In genomic region chr1:162625229-162625628, GRCm38 (mm10) we compare ENCODE assay signal across 11 mouse cellular contexts. TPM values are rescaled to one million over a fixed set of nuclear protein-coding genes. Genes with fewer than 3 reads are reported as not detected.
DNase-seq lines count a peak whose midpoint lies in the region; ATAC-seq and TF ChIP-seq lines count a peak whose summit lies in the region.
"Had no signal": no experiment of that assay in that cellular context is flagged by ENCODE, and none has a peak within 500 bp of the region (broad histone marks: within the 10 kb centered on the region; RNA-seq: fewer than 3 reads in every experiment).

No protein-coding gene starts in this region.

- no peaks in the 10 kb centered on the region for H3K27me3 ChIP-seq in liver, postnatal 0 days (ENCODE audit: insufficient read depth, low read length)
- no peaks in the 10 kb centered on the region for H3K27me3 ChIP-seq in liver, embryonic 11.5 days (replicated peaks; ENCODE audit: control insufficient read depth, insufficient read depth, low read length)
- H3K27me3 ChIP-seq in megakaryocyte, embryonic 14.5 days (replicated peaks): peaks cover 4% of the 10 kb centered on the region
- H3K27me3 ChIP-seq in midbrain, embryonic 15.5 days (replicated peaks): no peaks in the 10 kb centered on the region
- H3K27me3 ChIP-seq: stomach, embryonic 15.5 days had no signal

- H3K4me1 ChIP-seq in liver, postnatal 0 days (ENCODE audit: insufficient read depth): no peaks in the 10 kb centered on the region
- no peaks in the 10 kb centered on the region; the same call in 1 of the 2 replicates for H3K4me1 ChIP-seq in liver, embryonic 11.5 days (replicated peaks; ENCODE audit: control insufficient read depth, insufficient read depth, low read length)
- peaks cover 15% of the 10 kb centered on the region for H3K4me1 ChIP-seq in megakaryocyte, embryonic 14.5 days
- 0 out of 2 replicates have a peak, but pooled peaks cover 3% of the 10 kb centered on the region for H3K4me1 ChIP-seq in midbrain, embryonic 15.5 days
- H3K4me1 ChIP-seq: stomach, embryonic 15.5 days had no signal

- no peak for TF ChIP-seq CTCF in liver, postnatal 0 days (IDR thresholded peaks at IDR 0.05; ENCODE audit: low read depth)

- WGBS in liver, postnatal 0 days (ENCODE audit: insufficient replicate concordance): 25% methylated on average over 7 of the region's 7 CpGs
- 46% methylated on average over 7 of the region's 7 CpGs for WGBS in liver, embryonic 11.5 days
- WGBS in midbrain, embryonic 15.5 days: 58% methylated on average over 7 of the region's 7 CpGs

- H3K27ac ChIP-seq in liver, postnatal 0 days (ENCODE audit: low read depth): no peak overlapping the region
- H3K27ac ChIP-seq in liver, embryonic 11.5 days (ENCODE audit: low read depth, low read length): no peak overlapping the region
- H3K27ac ChIP-seq in midbrain, embryonic 15.5 days: no peak overlapping the region
- H3K27ac ChIP-seq: kidney, postnatal 0 days; stomach, embryonic 15.5 days had no signal

- H3K9ac ChIP-seq in liver, postnatal 0 days (replicated peaks): no peak overlapping the region
- H3K9ac ChIP-seq in liver, embryonic 11.5 days (ENCODE audit: low read depth, low read length): no peak overlapping the region
- no peak overlapping the region for H3K9ac ChIP-seq in midbrain, embryonic 15.5 days
- H3K9ac ChIP-seq: stomach, embryonic 15.5 days had no signal

- H3K9me3 ChIP-seq in liver, postnatal 0 days (ENCODE audit: low read length): no peaks in the 10 kb centered on the region
- no peaks in the 10 kb centered on the region for H3K9me3 ChIP-seq in liver, embryonic 11.5 days (ENCODE audit: control insufficient read depth, low read length)
- H3K9me3 ChIP-seq in megakaryocyte, embryonic 14.5 days: no peaks in the 10 kb centered on the region
- H3K9me3 ChIP-seq in midbrain, embryonic 15.5 days: no peaks in the 10 kb centered on the region
- H3K9me3 ChIP-seq: stomach, embryonic 15.5 days had no signal

- H3K36me3 ChIP-seq in liver, postnatal 0 days (replicated peaks; ENCODE audit: insufficient read depth, low read length): no peaks in the 10 kb centered on the region
- no peaks in the 10 kb centered on the region for H3K36me3 ChIP-seq in liver, embryonic 11.5 days (ENCODE audit: control insufficient read depth, insufficient read depth, low read length)
- H3K36me3 ChIP-seq in megakaryocyte, embryonic 14.5 days (replicated peaks; ENCODE audit: low read length): no peaks in the 10 kb centered on the region
- H3K36me3 ChIP-seq in midbrain, embryonic 15.5 days (replicated peaks): no peaks in the 10 kb centered on the region
- H3K36me3 ChIP-seq: stomach, embryonic 15.5 days had no signal

- peak overlapping the region; percentile 45; the same call in 1 of the 2 replicates for H3K4me2 ChIP-seq in liver, postnatal 0 days (ENCODE audit: low read depth, low read length)
- H3K4me2 ChIP-seq in liver, embryonic 11.5 days: no peak overlapping the region
- no peak overlapping the region for H3K4me2 ChIP-seq in midbrain, embryonic 15.5 days
- H3K4me2 ChIP-seq: stomach, embryonic 15.5 days had no signal

- peak; percentile 58 for DNase-seq in liver, postnatal 0 days
- DNase-seq in liver, embryonic 11.5 days (ENCODE audit: low spot score): no peak
- peak; percentile 56 for DNase-seq in c-Kit-positive CD71-negative TER-119-negative erythroid progenitor cells, embryonic 14.5 days (ENCODE audit: low read depth)
- DNase-seq in thymus, postnatal 4 days: peak; percentile 19
- no peak for DNase-seq in gastrocnemius, postnatal 25 days

- TF ChIP-seq EP300 in liver, postnatal 0 days (IDR thresholded peaks at IDR 0.05; ENCODE audit: low read depth): no peak

- peak; percentile 85 for ATAC-seq in liver, postnatal 0 days
- no peak for ATAC-seq in liver, embryonic 11.5 days (replicated peaks; ENCODE audit: low FRiP score)
- no peak for ATAC-seq in midbrain, embryonic 15.5 days (replicated peaks)

- no peak overlapping the region for H3K4me3 ChIP-seq in liver, postnatal 0 days (ENCODE audit: low read depth, low read length)
- H3K4me3 ChIP-seq in liver, embryonic 11.5 days (ENCODE audit: low read depth, low read length): no peak overlapping the region
- peak overlapping the region; percentile 23 for H3K4me3 ChIP-seq in megakaryocyte, embryonic 14.5 days (replicated peaks)
- no peak overlapping the region for H3K4me3 ChIP-seq in midbrain, embryonic 15.5 days
- H3K4me3 ChIP-seq: stomach, embryonic 15.5 days had no signal

RNA-seq across cellular contexts. Expression of gene Myoc, which starts 13.7 kb away (rescaled TPM):
- not detected in 2 replicates for polyA plus RNA-seq in liver, postnatal 0 days (2015; fragmentation: Nextera tagmentation; extraction: Ambion mirVana)
- not detected in 2 replicates for polyA plus RNA-seq in liver, embryonic 11.5 days (2014; fragmentation: Nextera tagmentation; extraction: Ambion mirVana)
- not detected in 2 replicates for polyA plus RNA-seq in megakaryocyte, embryonic 14.5 days (2012; ENCODE audit: insufficient read depth, low replicate concordance)
- polyA plus RNA-seq in midbrain, embryonic 15.5 days (2015; fragmentation: Nextera tagmentation; extraction: Ambion mirVana): not detected in 2 replicates
- total RNA-seq in gastrocnemius, postnatal 25 days (2021): 10 to 100 TPM in 1 of 2 experiments, 1 to 10 TPM in 1; 9.1 to 20.5 TPM
- total RNA-seq: liver, adult 2 months had no signal
- polyA plus RNA-seq: liver, adult 2 months had no signal

RNA-seq across cellular contexts. Expression of gene Myocos, which starts 32.8 kb away (rescaled TPM):
- polyA plus RNA-seq in liver, postnatal 0 days (2015; fragmentation: Nextera tagmentation; extraction: Ambion mirVana): not detected in 2 replicates
- polyA plus RNA-seq in liver, embryonic 11.5 days (2014; fragmentation: Nextera tagmentation; extraction: Ambion mirVana): not detected in 2 replicates
- not detected in 2 replicates for polyA plus RNA-seq in megakaryocyte, embryonic 14.5 days (2012; ENCODE audit: insufficient read depth, low replicate concordance)
- polyA plus RNA-seq in midbrain, embryonic 15.5 days (2015; fragmentation: Nextera tagmentation; extraction: Ambion mirVana): not detected in 2 replicates
- not detected for total RNA-seq in gastrocnemius, postnatal 25 days (2021)
- total RNA-seq: liver, adult 2 months had no signal
- polyA plus RNA-seq: cortical plate, adult 2 months; kidney, postnatal 0 days; liver, adult 2 months; stomach, embryonic 15.5 days had no signal

RNA-seq across cellular contexts. Expression of gene Vamp4, which starts 54.9 kb away (rescaled TPM):
- polyA plus RNA-seq in liver, postnatal 0 days (2015; fragmentation: Nextera tagmentation; extraction: Ambion mirVana): 14.9 and 15.7 TPM in 2 replicates
- polyA plus RNA-seq in liver, embryonic 11.5 days (2014; fragmentation: Nextera tagmentation; extraction: Ambion mirVana): 35.1 and 35.6 TPM in 2 replicates
- polyA plus RNA-seq in megakaryocyte, embryonic 14.5 days (2012; ENCODE audit: insufficient read depth, low replicate concordance): 1.2 and 5.4 TPM in 2 replicates
- 72.0 and 75.4 TPM in 2 replicates for polyA plus RNA-seq in midbrain, embryonic 15.5 days (2015; fragmentation: Nextera tagmentation; extraction: Ambion mirVana)
- total RNA-seq in gastrocnemius, postnatal 25 days (2021): 10 to 100 TPM; 15.7 to 16.9 TPM

Comparison
In these comparisons a context has a peak if more than half of its experiments do, and no peak if none do; other contexts are left out.
1. DNase-seq: peak in liver, postnatal 0 days (single experiment), c-Kit-positive CD71-negative TER-119-negative erythroid progenitor cells, embryonic 14.5 days (single experiment) and thymus, postnatal 4 days (single experiment); none in liver, embryonic 11.5 days (single experiment) and gastrocnemius, postnatal 25 days (single experiment).